Mouse (Mus musculus): Measurements from ENCODE around the gene Lig1. TPM values are rescaled to one million over a fixed set of nuclear protein-coding genes. Genes with fewer than 3 reads are reported as not detected.

Lig1 gene
- 1 to 10 TPM; 3.5 to 5.0 TPM for total RNA-seq (2021)

GRCm38 (mm10) chr7:13277081-13277480, at the start of gene Lig1:
TSS of gene Lig1 (plus strand) at chr7:13277283.
- intact Hi-C loops (cut with DNase I): loop anchor here (5.0 kb wide), 2 partner anchors 225 to 395 kb away; partner anchors contain the start of genes Mzf1 and Zfp128
- DNase-seq: no peak

- DNase-seq: no peak
Observed at GRCm38 (mm10) chr7:13260746-13261700, 16.1 kb upstream of the Lig1 start.

GRCm38 (mm10) chr7:13263851-13264250, 13.2 kb upstream of the Lig1 start:
- no peak for DNase-seq
- intact Hi-C loops (cut with DNase I): no loop called here

More at GRCm38 (mm10) chr7:13260746-13261700, 16.1 kb upstream of the Lig1 start:
- intact Hi-C loops (cut with DNase I): no loop called here

GRCm38 (mm10) chr7:13264396-13264795, 12.7 kb upstream of the Lig1 start:
- intact Hi-C loops (cut with DNase I): no loop called here
- no peak for DNase-seq

- intact Hi-C loops (cut with DNase I): no loop called here
Observed at GRCm38 (mm10) chr7:13268749-13269260, 8.3 kb upstream of the Lig1 start.

GRCm38 (mm10) chr7:13269394-13269793, 7.7 kb upstream of the Lig1 start:
- intact Hi-C loops (cut with DNase I): no loop called here
- no peak for DNase-seq

More at GRCm38 (mm10) chr7:13268749-13269260, 8.3 kb upstream of the Lig1 start:
- no peak for DNase-seq

GRCm38 (mm10) chr7:13271704-13272103, 5.4 kb upstream of the Lig1 start:
- intact Hi-C loops (cut with DNase I): no loop called here
- DNase-seq: no peak

GRCm38 (mm10) chr7:13277833-13278232, 750 bp downstream of the Lig1 start:
- peak in 1 of 2 experiments; percentile 5 for DNase-seq
- intact Hi-C loops (cut with DNase I): loop anchor here (5.0 kb wide), 2 partner anchors 226 to 396 kb away; partner anchors contain the start of genes Mzf1 and Zfp128

GRCm38 (mm10) chr7:13278308-13278891, 1.3 kb downstream of the Lig1 start, which contains the start of gene Zswim9:
TSS of gene Zswim9 (minus strand) at chr7:13278721.
- intact Hi-C loops (cut with DNase I): loop anchor here (5.0 kb wide), 2 partner anchors 226 to 396 kb away; partner anchors contain the start of genes Mzf1 and Zfp128
- peak; percentile 89 to 93 for DNase-seq

GRCm38 (mm10) chr7:13278957-13279356, 1.9 kb downstream of the Lig1 start:
- DNase-seq: peak in 1 of 2 experiments; percentile 7
- intact Hi-C loops (cut with DNase I): loop anchor here (5.0 kb wide), 2 partner anchors 227 to 397 kb away; partner anchors contain the start of genes Mzf1 and Zfp128

- intact Hi-C loops (cut with DNase I): loop anchor here (2.0 to 10.0 kb wide), 2 partner anchors 222 to 814 kb away; partner anchors contain the start of gene Zfp606
- no peak for DNase-seq
Observed at GRCm38 (mm10) chr7:13288621-13289020, 11.5 kb downstream of the Lig1 start.

GRCm38 (mm10) chr7:13290041-13290675, 13.1 kb downstream of the Lig1 start:
- DNase-seq: no peak
- intact Hi-C loops (cut with DNase I): no loop called here

- intact Hi-C loops (cut with DNase I): no loop called here
Observed at GRCm38 (mm10) chr7:13291370-13291769, 14.3 kb downstream of the Lig1 start.

GRCm38 (mm10) chr7:13293878-13294855, 17.1 kb downstream of the Lig1 start:
- intact Hi-C loops (cut with DNase I): no loop called here
- DNase-seq: peak in 1 of 2 experiments; percentile 16

More at GRCm38 (mm10) chr7:13291370-13291769, 14.3 kb downstream of the Lig1 start:
- DNase-seq: no peak

GRCm38 (mm10) chr7:13295256-13295655, 18.2 kb downstream of the Lig1 start:
- intact Hi-C loops (cut with DNase I): no loop called here
- no peak for DNase-seq

- no peak for DNase-seq
- intact Hi-C loops (cut with DNase I): no loop called here
Observed at GRCm38 (mm10) chr7:13297636-13298035, 20.6 kb downstream of the Lig1 start.

GRCm38 (mm10) chr7:13298821-13299220, 21.7 kb downstream of the Lig1 start:
- intact Hi-C loops (cut with DNase I): no loop called here
- DNase-seq: no peak

GRCm38 (mm10) chr7:13301643-13302042, 24.6 kb downstream of the Lig1 start:
- intact Hi-C loops (cut with DNase I): no loop called here
- no peak for DNase-seq

- no peak for DNase-seq
Observed at GRCm38 (mm10) chr7:13302780-13303179, 25.7 kb downstream of the Lig1 start.

More at GRCm38 (mm10) chr7:13302780-13303179, 25.7 kb downstream of the Lig1 start:
- intact Hi-C loops (cut with DNase I): no loop called here
